Mouse (Mus musculus): ENCODE measurements around the gene Arid1b. TPM values are rescaled to one million over a fixed set of nuclear protein-coding genes. Genes with fewer than 3 reads are reported as not detected.

Arid1b gene
- polyA plus RNA-seq, 2 experiments, result 14.7 to 20.5 TPM

DNA sequence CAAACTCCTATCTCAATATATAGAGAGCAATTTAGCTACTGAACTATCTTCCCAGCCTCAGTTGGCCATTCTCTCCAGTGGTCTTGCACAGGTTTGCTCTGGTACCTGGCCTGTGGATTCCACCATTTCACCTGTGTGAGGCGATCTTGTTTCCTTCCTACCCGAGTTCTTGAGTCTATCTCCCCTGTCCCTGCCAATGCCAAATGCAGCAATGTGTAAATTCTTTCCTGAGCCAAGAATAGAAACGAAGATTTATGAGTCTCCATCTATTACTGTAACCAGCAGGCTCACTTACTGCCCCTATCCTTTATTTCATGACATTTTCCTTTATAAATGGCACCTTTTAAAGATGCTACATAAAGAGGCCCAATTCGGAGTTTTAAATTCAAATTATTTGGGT is 376.9 kb downstream of the Arid1b start:
- H3K4me2 ChIP-seq (replicated peaks; ENCODE audit: low read depth, low read length, severe bottlenecking), result no peak overlapping the region
- DNase-seq (ENCODE audit: low spot score) (no peak), ATAC-seq (ENCODE audit: low FRiP score, low read depth) (no peak)
- H3K27ac ChIP-seq (replicated peaks; ENCODE audit: low read depth, low read length), result no peak overlapping the region
- H3K4me3 ChIP-seq (replicated peaks; ENCODE audit: low read length), result no peak overlapping the region
- no peaks in the 10 kb centered on the region for H3K27me3 ChIP-seq (ENCODE audit: control insufficient read depth, insufficient read depth, low read length)
- H3K36me3 ChIP-seq (ENCODE audit: control insufficient read depth, insufficient read depth, low read length), result no peaks in the 10 kb centered on the region
- peaks cover 1% of the 10 kb centered on the region; the same call in 1 of the 2 replicates for H3K4me1 ChIP-seq (ENCODE audit: control insufficient read depth, insufficient read depth, low read length)
- H3K9ac ChIP-seq (ENCODE audit: low read depth, low read length, severe bottlenecking), result no peak overlapping the region
- TF ChIP-seq POLR2A (IDR thresholded peaks at IDR 0.05; ENCODE audit: borderline replicate concordance, extremely low read depth, insufficient read depth, insufficient read length), result no peak
- 0 out of 2 replicates have a peak, but pooled peaks cover 3% of the 10 kb centered on the region for H3K9me3 ChIP-seq (ENCODE audit: control insufficient read depth, low read length)
- 64% methylated on average over 4 of the region's 4 CpGs for WGBS

DNA sequence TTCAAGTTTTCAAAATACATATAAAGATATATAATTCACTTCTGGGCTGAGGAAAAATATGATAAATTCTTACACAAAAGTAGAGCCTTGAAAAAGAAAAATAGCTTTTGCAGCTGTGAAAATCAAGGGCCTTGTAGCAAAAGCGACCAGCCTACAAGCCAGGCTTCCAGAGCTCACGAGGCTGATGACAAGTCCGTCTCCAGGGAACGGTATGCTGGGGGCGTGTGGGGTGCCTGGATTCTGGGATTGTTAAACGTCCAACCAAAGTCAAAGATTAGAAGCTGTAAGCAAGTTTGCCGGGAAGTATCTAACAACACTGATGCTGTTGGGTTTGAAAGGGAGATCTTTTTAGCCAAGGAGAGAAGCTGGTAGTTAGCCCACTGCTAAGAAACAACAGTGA is 377.4 kb downstream of the Arid1b start:
- DNase-seq (ENCODE audit: low spot score) (no peak), ATAC-seq (ENCODE audit: low FRiP score, low read depth) (no peak)
- no peak for TF ChIP-seq POLR2A (IDR thresholded peaks at IDR 0.05; ENCODE audit: borderline replicate concordance, extremely low read depth, insufficient read depth, insufficient read length)
- H3K4me1 ChIP-seq (ENCODE audit: control insufficient read depth, insufficient read depth, low read length), result no peaks in the 10 kb centered on the region
- no peaks in the 10 kb centered on the region for H3K27me3 ChIP-seq (ENCODE audit: control insufficient read depth, insufficient read depth, low read length)
- H3K4me3 ChIP-seq (replicated peaks; ENCODE audit: low read length), result no peak overlapping the region
- H3K27ac ChIP-seq (replicated peaks; ENCODE audit: low read depth, low read length), result no peak overlapping the region
- no peak overlapping the region for H3K4me2 ChIP-seq (replicated peaks; ENCODE audit: low read depth, low read length, severe bottlenecking)
- H3K9ac ChIP-seq (ENCODE audit: low read depth, low read length, severe bottlenecking), result no peak overlapping the region
- WGBS, result 51% methylated on average over 7 of the region's 7 CpGs
- 0 out of 2 replicates have a peak, but pooled peaks cover 3% of the 10 kb centered on the region for H3K9me3 ChIP-seq (ENCODE audit: control insufficient read depth, low read length)
- no peaks in the 10 kb centered on the region for H3K36me3 ChIP-seq (ENCODE audit: control insufficient read depth, insufficient read depth, low read length)

DNA sequence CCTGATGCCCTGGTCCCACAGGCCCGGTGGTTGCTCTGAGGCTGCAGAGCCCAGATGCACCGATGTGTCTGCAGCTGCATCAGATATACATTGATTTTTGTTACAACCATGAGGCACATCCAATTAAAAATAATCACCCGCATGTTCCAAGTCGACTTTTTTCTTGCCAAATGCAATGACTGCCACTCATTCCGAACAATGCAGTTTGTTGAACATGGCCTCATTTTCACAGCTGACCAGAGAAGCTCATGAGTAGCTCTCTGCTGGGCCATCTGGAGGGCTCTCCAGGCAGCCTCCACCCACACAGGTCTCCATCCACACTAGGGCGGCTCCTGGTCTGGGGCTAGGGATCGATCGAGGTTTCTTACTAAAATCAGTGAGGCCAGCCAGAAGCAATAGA is 378.8 kb downstream of the Arid1b start:
- ATAC-seq (ENCODE audit: low FRiP score, low read depth) (no peak), DNase-seq (ENCODE audit: low spot score) (no peak)
- no peak for TF ChIP-seq POLR2A (IDR thresholded peaks at IDR 0.05; ENCODE audit: borderline replicate concordance, extremely low read depth, insufficient read depth, insufficient read length)
- Histone ChIP-seq H3K27me3 (ENCODE audit: control insufficient read depth, insufficient read depth, low read length) (no peaks in the 10 kb centered on the region), H3K9ac (ENCODE audit: low read depth, low read length, severe bottlenecking) (no peak overlapping the region), H3K9me3 (ENCODE audit: control insufficient read depth, low read length) (0 out of 2 replicates have a peak, but pooled peaks cover 3% of the 10 kb centered on the region), H3K4me1 (ENCODE audit: control insufficient read depth, insufficient read depth, low read length) (no peaks in the 10 kb centered on the region), H3K36me3 (ENCODE audit: control insufficient read depth, insufficient read depth, low read length) (no peaks in the 10 kb centered on the region), H3K27ac (replicated peaks; ENCODE audit: low read depth, low read length) (no peak overlapping the region), H3K4me3 (replicated peaks; ENCODE audit: low read length) (no peak overlapping the region), H3K4me2 (replicated peaks; ENCODE audit: low read depth, low read length, severe bottlenecking) (no peak overlapping the region)
- WGBS, result 75% methylated on average over 8 of the region's 8 CpGs

DNA sequence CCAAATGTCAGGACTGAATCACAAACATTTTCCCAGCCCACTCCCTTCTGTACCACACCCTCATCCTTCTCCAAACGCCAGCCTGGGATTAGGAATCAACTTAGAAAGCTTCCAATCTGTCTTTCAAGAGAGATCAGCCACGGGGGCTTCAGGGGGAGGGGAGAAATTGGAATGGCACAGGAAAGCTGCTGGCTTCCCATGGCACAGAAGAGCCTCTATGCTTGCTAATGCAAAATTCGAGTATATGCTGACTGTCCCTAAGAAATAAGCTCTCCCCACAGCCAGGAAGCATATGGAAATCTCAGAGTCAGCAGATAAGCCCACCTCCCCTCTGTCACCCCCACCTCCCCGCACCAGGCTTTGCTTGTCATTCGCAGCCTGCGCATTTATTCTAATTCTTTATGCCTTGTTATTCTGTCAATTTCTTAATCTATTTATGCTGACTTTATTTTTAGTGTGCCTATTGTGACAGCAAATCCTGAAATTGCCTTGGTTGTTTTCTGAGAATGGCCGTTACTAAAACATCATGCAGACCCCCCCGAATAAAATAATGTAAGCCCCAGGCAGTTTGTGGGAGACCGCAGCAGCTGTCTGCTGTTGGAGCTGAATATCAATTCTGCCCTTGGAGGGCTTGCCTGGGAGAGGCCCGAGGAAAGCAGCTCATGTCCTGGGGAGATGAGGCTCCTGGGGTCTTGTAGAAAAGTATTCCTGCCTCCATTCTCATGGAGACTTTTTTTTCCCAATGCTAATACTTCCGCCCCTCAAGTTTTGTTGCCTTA is 383.2 kb downstream of the Arid1b start:
- no peak for ATAC-seq (ENCODE audit: low FRiP score, low read depth)
- no peak for TF ChIP-seq POLR2A (IDR thresholded peaks at IDR 0.05; ENCODE audit: borderline replicate concordance, extremely low read depth, insufficient read depth, insufficient read length)
- DNase-seq (ENCODE audit: low spot score), result no peak
- H3K9ac ChIP-seq (ENCODE audit: low read depth, low read length, severe bottlenecking), result no peak overlapping the region
- H3K4me3 ChIP-seq (replicated peaks; ENCODE audit: low read length), result no peak overlapping the region
- no peaks in the 10 kb centered on the region for H3K36me3 ChIP-seq (ENCODE audit: control insufficient read depth, insufficient read depth, low read length)
- no peaks in the 10 kb centered on the region for H3K4me1 ChIP-seq (ENCODE audit: control insufficient read depth, insufficient read depth, low read length)
- H3K9me3 ChIP-seq (ENCODE audit: control insufficient read depth, low read length), result no peaks in the 10 kb centered on the region
- H3K27me3 ChIP-seq (ENCODE audit: control insufficient read depth, insufficient read depth, low read length), result no peaks in the 10 kb centered on the region
- no peak overlapping the region for H3K27ac ChIP-seq (replicated peaks; ENCODE audit: low read depth, low read length)
- WGBS, result 41% methylated on average over 11 of the region's 11 CpGs
- no peak overlapping the region for H3K4me2 ChIP-seq (replicated peaks; ENCODE audit: low read depth, low read length, severe bottlenecking)

DNA sequence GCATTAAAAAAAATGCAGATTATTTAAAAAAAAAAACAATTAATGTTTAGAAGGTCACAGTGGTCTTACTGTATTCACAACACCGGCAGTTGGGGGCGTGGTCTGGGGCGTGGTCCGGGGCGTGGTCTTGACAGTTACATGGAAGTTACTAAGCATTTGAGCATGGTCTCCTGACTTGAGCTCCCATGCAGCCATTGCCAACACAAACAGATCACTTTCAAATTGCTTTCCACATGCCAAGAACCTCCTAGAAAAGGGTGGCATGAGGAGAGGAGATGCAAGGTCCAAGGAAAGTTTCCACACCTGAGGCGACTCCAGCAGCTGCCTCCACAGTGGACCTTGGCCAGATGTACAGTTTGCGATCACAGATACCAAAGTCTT is 383.8 kb downstream of the Arid1b start:
- no peaks in the 10 kb centered on the region for H3K4me1 ChIP-seq (ENCODE audit: control insufficient read depth, insufficient read depth, low read length)
- DNase-seq (ENCODE audit: low spot score), result no peak
- WGBS, result 29% methylated on average over 7 of the region's 7 CpGs
- no peak for ATAC-seq (ENCODE audit: low FRiP score, low read depth)
- no peaks in the 10 kb centered on the region for H3K27me3 ChIP-seq (ENCODE audit: control insufficient read depth, insufficient read depth, low read length)
- no peak overlapping the region for H3K9ac ChIP-seq (ENCODE audit: low read depth, low read length, severe bottlenecking)
- H3K4me3 ChIP-seq (replicated peaks; ENCODE audit: low read length), result no peak overlapping the region
- H3K36me3 ChIP-seq (ENCODE audit: control insufficient read depth, insufficient read depth, low read length), result no peaks in the 10 kb centered on the region
- H3K27ac ChIP-seq (replicated peaks; ENCODE audit: low read depth, low read length), result no peak overlapping the region
- H3K9me3 ChIP-seq (ENCODE audit: control insufficient read depth, low read length), result no peaks in the 10 kb centered on the region
- H3K4me2 ChIP-seq (replicated peaks; ENCODE audit: low read depth, low read length, severe bottlenecking), result no peak overlapping the region
- TF ChIP-seq POLR2A (IDR thresholded peaks at IDR 0.05; ENCODE audit: borderline replicate concordance, extremely low read depth, insufficient read depth, insufficient read length), result no peak

Measured in limb, embryonic 14.5 days (tissue).